Mouse (Mus musculus) lung, adult 2 months (tissue): ENCODE results near the gene Nav3.

ENCODE experiments used
- CTCF ChIP-seq: fragments of 200-500 bp; IDR thresholded peaks from 2 replicates; pipeline ENCODE4 v1.5.1; 2011; ENCODE audit warnings: mild to moderate bottlenecking, low read length, control low read depth; ENCODE audit not compliant: insufficient read depth
- POLR2A ChIP-seq: fragments of 200-500 bp; IDR thresholded peaks from 2 replicates; pipeline ENCODE4 v1.6.1; 2011; ENCODE audit warnings: low read depth, mild to moderate bottlenecking, control low read depth, low read length, borderline replicate concordance; ENCODE audit errors: extremely low read depth

GRCm38 (mm10) chr10:109976351-109976750 is 479.7 kb downstream of the Nav3 start:
- TF ChIP-seq CTCF (no peak), POLR2A (no peak)
